Mouse (Mus musculus) E14TG2a.4 (cell line): ENCODE measurements around the gene Tmem121.

Experiments used
- CTCF ChIP-seq: conservative IDR thresholded peaks from 2 replicates; pipeline ENCODE4 v1.5.1; 2014; ENCODE audit warnings: low read length
- NANOG ChIP-seq: IDR thresholded peaks from 2 replicates; pipeline ENCODE4 v1.6.1; 2014; ENCODE audit warnings: borderline replicate concordance, low read length, mixed read lengths
- POU5F1 ChIP-seq: IDR thresholded peaks from 2 replicates; pipeline ENCODE4 v1.6.1; 2014; ENCODE audit warnings: low read length, borderline replicate concordance

GRCm38 (mm10) chr12:113156540-113156929 lies 29.2 kb upstream of the Tmem121 start:
- TF ChIP-seq CTCF: no peak
- no peak for TF ChIP-seq POU5F1
- TF ChIP-seq NANOG: no peak
